Mouse (Mus musculus): ENCODE results near the gene Mink1.

Gene Mink1

DNA sequence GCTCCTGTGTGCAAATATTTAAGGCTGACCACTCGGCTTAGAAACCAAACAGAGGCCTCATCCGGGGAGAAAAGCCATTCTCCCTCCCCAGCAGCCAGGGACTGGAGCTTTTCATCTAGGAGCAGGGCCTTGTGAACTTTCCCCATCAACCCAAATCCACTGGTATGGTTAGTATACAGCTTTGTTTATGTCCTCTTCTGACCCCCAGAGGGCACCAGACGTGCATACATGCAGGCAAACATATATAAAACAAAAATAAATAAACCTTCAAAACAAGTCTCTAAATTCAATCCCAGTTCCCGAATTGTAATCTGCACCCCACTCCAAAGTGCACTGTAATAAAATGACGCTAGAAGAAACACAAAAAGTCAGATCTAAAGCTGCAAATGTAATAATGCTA, 66.9 kb downstream of the Mink1 start:
- in situ Hi-C loops (cut with MseI, MboI), result loop anchor here in 1 of 2 experiments (5.0 to 10.0 kb wide), 2 partner anchors 115 to 128 kb away; partner anchors contain the start of genes Gltpd2 and Vmo1

DNA sequence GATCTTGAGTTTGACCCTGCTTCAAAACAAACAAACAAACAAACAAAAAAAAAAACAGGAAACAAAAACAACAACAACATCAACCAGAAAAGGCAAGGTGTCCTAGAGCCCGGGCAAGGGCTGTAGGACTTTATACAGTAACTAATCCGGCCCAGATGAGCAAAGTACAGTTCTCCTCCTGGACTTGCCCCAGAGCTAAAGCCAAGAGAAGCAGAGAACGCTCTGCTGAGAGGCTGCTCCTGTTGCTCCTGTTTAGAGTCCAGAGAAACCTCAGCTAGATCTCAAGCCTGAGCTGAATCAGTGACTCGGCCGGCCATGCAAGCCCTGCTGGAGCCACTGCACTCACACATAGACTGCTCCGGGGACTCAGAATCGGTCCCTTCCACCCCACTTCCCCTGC, 67.4 kb downstream of the Mink1 start:
- in situ Hi-C loops (cut with MseI, MboI), result no loop called here

GRCm38 (mm10) chr11:70635601-70636000, 72.9 kb downstream of the Mink1 start:
- in situ Hi-C loops (cut with MseI, MboI), result no loop called here

DNA sequence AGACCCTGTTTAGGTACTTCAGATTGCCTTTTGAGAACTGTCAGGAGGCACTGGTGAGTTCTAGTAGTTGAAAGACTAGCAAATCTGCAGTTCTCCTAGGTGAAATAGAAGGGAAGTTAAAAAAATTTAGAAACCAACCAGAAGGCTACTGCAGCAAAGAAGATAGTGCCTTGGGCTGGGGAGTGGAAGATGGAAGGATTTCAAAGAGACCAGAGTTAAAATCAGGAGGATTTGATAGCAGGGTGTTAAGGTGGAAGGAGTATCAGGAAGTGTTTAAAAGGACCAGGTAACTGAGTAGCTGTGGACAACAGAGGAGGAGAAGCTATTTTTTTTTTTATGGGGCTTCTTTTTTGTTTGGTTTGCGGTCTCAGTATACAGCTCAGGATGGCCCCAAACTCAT, 75.1 kb downstream of the Mink1 start:
- in situ Hi-C loops (cut with MseI, MboI), result no loop called here

DNA sequence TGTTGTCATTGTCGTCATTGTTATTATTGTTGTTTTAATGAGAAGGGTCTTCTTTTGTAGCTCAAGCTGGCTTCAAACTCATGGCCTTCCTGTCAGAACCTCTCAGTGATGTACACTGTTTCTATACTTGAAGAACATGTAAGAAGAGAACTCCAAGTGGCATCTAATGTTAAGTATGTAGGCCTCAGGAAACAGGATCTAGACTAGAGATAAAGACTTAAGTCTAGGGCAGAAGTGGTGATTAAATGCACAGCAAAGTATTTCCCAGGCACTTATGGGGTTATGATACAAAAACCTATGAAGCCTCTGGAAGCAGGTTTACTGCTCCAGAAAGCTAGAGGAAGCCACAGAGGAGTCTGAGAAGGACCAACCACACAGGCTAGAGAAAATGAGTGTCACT, 75.6 kb downstream of the Mink1 start:
- in situ Hi-C loops (cut with MseI, MboI), result no loop called here

DNA sequence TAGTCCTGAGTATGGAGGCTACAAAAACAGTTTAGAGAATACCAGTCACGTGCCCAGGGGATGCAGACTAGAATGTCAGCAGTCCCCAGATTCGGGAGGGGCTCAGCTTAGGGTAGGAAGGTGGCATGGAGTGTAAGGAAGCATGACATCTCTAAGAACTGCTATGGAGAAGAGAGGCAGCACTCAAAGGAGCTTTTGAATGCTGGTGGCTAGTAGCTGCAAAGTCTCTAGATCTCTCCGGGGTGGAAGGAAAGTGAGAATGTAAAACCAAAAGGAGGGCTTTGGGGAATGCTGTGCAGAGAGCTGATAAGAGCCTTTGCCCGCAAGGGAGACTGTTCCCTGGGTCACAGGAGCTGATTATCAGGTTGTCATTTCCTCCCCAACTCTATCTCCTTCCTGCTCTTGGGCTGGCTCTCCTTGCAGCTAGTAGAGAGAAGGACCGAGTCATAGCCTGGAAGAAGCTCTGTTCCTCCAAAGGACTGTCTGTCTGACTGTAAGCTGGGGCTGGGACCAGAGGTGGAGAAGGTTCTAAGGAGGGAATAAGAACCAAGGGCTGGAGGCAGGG, 76.1 kb downstream of the Mink1 start, which contains the start of gene Gp1ba:
Gene Gp1ba, plus strand, starts transcription at position 409 of the 565 bp plus-strand sequence.
- in situ Hi-C loops (cut with MseI, MboI), result no loop called here

DNA sequence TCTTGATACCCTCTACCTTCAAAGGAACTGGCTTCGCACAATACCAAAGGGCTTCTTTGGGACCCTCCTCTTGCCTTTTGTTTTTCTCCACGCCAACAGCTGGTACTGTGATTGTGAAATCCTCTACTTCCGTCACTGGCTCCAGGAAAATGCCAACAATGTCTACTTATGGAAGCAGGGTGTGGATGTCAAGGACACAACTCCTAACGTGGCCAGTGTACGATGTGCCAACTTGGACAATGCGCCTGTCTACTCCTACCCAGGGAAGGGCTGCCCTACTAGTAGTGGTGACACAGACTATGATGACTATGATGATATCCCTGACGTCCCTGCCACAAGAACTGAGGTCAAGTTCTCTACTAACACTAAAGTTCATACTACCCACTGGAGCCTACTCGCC, 77.3 kb downstream of the Mink1 start:
- in situ Hi-C loops (cut with MseI, MboI), result no loop called here

DNA sequence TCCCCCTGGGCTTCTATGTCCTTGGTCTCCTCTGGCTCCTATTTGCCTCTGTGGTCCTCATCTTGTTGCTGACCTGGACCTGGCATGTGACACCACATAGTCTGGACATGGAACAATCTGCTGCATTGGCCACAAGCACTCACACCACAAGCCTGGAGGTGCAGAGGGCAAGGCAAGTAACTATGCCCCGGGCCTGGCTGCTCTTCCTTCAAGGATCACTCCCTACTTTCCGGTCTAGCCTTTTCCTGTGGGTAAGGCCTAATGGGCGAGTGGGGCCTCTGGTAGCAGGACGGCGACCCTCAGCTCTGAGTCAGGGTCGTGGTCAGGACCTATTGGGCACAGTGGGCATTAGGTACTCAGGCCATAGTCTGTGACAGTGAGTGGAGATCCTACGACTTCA, 78.6 kb downstream of the Mink1 start:
- in situ Hi-C loops (cut with MseI, MboI), result no loop called here

DNA sequence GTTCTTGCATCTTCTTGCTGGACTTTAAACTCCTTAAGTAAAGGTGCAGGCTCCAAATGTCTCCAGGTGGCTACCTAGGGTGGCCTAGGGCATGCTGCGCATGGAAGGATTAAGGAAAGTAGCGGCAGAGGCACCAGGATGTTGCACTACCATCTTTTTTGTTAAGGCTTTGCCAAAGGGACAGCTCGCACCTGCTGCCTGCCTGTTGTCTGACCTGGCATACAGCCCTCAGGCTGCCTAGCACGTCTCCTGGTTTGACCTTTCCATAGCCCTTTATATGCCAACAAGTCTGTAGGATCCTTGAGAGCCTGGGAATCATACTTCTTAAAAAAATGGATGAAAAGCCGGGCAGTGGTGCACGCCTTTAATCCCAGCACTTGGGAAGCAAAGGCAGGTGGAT, 80.4 kb downstream of the Mink1 start:
- in situ Hi-C loops (cut with MseI, MboI), result no loop called here

GRCm38 (mm10) chr11:70644564-70645103, 82.0 kb downstream of the Mink1 start:
- in situ Hi-C loops (cut with MseI, MboI), result no loop called here

DNA sequence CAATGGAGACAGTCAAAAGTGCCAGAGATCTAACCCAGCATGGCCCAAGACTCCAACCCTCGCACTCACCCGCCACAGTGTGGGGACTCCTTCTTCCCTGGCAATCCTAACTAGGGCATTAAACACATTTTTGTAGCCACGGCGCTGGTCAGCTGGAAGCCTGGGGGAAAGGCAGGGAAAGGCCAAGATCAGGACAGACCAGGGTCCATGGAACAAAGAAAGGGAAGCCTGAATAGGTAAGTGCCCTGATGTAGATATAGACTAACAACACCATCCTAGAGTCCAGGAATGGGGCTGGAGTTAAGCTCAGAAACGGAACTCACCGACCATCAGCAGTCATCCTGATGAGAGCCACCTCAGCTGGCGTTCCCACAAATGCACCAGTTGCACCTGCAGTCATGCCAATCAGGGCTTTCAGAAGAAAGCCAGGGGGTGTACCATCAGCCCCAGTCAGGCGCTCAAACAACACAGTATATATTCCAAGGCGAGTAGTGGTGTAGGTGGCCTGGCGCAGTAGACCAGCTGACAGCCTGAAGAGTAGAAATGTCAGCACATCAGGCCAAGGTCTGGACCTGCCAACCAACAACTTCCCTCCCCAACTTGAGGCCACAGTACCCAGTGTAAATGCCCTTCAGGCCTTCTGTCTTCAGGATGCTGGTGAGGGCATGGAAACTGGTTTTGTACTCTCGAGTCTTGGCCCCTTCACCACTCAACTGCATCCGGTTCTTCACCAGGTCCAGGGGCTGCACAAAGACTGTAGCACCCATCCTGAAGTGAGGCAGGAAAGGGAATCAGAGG, 83.0 kb downstream of the Mink1 start:
- in situ Hi-C loops (cut with MseI, MboI), result no loop called here

GRCm38 (mm10) chr11:70646259-70646555, 83.5 kb downstream of the Mink1 start:
- in situ Hi-C loops (cut with MseI, MboI), result no loop called here

- in situ Hi-C loops (cut with MseI, MboI), result no loop called here
Measured at GRCm38 (mm10) chr11:70646691-70647650, 84.3 kb downstream of the Mink1 start, which contains the start of the genes Rnf167 and Slc25a11. Gene Rnf167, plus strand, starts transcription at chr11:70647235. Gene Slc25a11, minus strand, starts transcription at chr11:70647479.

- in situ Hi-C loops (cut with MseI, MboI), result no loop called here
Measured at GRCm38 (mm10) chr11:70647716-70648420, 85.2 kb downstream of the Mink1 start.

DNA sequence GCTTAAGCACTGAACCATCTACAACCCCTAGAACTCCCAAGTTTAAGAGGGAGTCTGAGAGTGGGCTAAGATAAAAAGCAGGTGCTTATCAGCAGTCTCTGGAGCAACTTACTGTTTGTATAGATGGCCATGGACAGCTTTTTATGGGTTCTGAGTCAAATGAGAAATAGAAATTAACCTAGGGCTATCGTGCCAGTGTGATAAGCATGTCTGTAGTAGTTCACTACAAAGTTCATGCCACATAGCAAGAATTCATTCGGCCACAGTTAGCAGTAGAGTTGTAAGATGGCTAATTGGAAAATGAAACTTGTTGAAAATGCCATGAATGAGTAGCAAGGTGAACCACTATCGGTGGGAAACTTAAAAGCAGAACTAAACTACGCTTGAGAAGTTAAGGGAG, 85.8 kb downstream of the Mink1 start:
- in situ Hi-C loops (cut with MseI, MboI), result no loop called here

DNA sequence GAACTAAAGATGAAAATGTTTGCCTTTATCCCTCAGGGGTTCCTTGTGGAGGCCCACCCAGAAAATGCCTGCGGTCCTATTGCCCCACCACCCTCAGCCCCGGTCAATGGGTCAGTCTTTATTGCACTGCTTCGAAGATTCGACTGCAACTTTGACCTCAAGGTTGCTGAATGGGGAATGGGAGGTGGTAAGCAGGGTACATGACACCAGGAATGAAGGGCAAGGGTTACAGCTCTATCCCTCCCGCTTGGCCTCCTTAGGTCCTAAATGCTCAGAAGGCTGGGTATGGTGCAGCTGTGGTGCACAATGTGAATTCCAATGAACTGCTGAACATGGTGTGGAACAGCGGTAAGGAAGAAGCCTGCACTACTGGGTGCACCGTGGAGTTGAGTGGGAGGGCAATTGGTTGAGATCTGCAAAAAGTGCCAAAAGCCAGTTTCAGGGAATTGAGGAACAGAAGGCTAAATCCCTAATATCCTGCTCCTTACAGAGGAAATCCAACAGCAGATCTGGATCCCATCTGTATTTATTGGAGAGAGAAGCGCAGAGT, 86.6 kb downstream of the Mink1 start:
- in situ Hi-C loops (cut with MseI, MboI), result no loop called here

GRCm38 (mm10) chr11:70650322-70651175, 87.9 kb downstream of the Mink1 start:
- in situ Hi-C loops (cut with MseI, MboI), result no loop called here

GRCm38 (mm10) chr11:70651391-70651790, 88.7 kb downstream of the Mink1 start:
- in situ Hi-C loops (cut with MseI, MboI), result no loop called here

DNA sequence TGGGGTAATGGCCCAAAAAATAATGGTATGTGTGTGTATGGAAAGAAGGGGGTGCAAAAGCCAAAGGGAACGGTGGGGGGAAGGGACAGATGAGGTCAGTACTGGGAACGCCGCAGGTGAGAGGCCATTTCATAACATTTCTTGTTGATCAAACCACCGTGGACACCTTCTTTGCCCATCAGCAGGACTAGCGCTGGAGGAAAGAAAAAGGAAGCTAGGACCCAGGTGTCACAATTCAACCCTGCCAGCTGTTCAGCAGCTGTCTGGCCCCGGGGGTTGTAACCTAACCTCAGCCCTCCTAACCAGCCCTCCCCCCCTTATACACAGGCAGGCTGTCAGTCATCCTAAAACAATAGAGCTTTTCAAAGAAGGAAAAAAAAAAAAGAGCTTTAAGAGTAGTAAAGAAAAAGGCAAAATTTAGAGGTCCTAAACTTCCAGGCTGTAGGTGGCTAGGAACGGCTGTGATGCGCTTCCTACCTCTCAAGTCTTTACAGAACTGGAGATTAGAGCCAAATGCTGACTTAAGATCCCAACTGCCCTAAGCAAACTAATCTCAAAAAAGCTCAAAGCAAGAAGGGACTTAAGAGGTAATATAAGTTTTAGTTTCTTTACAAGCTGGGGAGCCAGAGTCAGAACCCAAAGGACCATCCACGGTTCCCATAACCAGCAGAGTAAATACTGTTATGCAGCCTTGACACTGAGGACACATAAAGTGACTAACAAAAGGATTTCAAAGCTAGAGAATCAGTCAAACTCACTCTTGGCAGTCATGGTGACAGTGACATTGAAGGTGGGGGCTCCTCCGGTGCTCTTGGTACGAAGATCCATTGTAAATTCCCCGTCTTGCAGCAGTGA, 89.6 kb downstream of the Mink1 start:
- in situ Hi-C loops (cut with MseI, MboI), result no loop called here
